Mouse (Mus musculus): ENCODE measurements around the gene Cacna1e.

GRCm38 (mm10) chr1:154461521-154461920 is 422.8 kb downstream of the Cacna1e start:
- TF ChIP-seq CTCF (IDR thresholded peaks at IDR 0.05; ENCODE audit: low read depth) (no peak), EP300 (IDR thresholded peaks at IDR 0.05; ENCODE audit: low read depth) (no peak)

All from liver, embryonic 14.5 days (tissue).